Mouse (Mus musculus): ENCODE results near the gene Esyt2.
A peak's percentile ranks its signal among the peaks of the same experiment; 100 is the strongest.
"Not testable (repeated sequence)": the region's sequence is repeated elsewhere in the genome, so short reads cannot be mapped to it uniquely, and the experiment has no call there.

Gene Esyt2

DNA sequence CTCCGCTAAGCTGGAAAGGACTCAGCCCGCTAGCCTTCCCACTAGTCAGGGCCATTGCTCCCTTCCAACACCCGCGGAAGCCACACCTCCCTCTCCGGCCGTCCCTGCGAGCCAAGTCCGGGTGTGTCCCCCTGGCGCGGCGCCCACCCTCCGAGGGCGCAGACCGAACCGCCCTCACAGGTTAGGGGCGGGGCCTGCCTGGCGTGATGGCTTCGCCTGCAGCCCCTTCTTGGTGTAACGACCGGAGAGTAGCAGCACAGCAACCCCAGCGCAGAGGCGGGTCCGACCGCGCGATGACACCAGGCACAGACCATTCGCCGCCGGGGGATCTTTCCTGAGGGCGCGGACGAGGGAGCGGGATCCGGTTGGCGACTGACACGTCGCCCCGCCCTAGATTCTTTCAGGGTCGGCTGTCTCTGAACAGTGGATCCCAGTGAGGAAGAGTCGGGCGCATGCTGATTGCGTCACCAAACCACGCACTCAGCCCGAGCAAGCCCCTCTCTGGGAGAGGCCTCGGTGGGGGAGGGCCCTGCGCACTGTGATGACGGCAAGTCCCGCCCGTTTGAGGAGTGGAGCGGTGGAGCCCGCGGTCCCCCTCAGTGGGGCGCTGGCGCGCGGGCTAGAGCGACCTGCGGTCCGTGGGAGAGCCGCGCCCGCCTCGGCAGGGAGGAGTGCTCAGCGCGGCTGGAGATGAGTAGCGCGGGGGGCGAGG, at the start of gene Esyt2:
Gene Esyt2 (plus strand): TSS at position 544 of the 712 bp plus-strand sequence.
- DNase-seq (ENCODE audit: low spot score in 2 of 2): peak; percentile 99 to 100

DNA sequence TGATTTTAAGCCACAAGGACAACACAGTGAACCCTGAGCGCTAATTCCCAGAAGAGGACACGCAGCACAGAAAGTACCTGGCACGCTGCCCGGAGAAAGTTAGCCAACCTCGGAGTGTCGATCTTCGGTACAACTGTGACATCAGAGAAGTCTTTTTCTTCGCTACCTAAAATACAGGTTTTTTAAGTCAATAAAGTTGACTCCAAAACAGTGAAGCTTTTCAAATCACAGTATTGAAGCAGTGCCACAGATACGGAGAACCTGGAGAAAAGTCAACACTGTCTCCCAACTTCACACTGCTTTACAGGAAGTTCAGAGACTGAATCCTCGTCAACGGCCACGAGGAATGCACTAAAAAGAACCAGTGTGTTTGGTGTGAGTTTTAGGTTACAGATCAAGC, 49.4 kb upstream of the Esyt2 start:
- peak; percentile 62 to 83 for DNase-seq (ENCODE audit: low spot score in 2 of 2)

DNA sequence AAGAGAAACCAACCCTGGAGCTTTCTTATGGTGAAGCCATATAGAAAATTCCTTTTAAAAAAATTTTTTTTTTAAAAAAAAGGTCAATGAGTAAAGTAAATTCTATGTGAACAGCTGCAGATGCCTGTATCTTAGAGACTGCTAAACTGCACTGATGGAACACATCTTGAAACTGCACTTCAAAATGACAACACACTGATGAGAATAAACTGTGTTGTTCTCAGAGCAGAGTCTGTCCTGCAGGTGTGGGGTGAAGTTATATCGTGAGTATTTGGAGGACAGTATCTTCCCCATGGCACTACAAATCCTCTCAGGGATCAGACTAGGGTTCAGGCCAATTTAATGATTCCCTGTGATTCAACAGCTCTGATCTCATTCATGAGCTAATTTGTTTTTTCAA, 48.9 kb upstream of the Esyt2 start:
- peak in 1 of 2 experiments; percentile 3 for DNase-seq (ENCODE audit: low spot score in 2 of 2)

DNA sequence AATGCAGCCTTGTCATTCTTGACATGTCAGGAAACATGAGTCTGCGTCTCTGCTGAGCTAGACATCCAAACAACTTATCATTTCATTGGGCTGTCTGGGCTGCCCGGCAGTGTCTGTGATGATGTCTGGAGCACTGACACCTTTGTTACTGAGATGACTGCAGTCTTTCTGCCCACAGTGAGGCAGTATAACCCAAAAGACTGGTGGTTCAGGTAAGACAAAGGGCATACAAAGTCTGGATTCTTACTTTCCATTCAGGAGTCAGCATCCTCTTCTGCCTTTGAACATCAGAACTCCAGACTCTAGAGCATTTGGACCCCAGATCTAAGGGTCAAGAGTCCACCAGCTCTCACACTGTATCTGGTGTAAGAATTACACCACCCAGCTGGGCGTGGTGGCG, 45.6 kb upstream of the Esyt2 start:
- no peak for DNase-seq (ENCODE audit: low spot score in 2 of 2)

DNA sequence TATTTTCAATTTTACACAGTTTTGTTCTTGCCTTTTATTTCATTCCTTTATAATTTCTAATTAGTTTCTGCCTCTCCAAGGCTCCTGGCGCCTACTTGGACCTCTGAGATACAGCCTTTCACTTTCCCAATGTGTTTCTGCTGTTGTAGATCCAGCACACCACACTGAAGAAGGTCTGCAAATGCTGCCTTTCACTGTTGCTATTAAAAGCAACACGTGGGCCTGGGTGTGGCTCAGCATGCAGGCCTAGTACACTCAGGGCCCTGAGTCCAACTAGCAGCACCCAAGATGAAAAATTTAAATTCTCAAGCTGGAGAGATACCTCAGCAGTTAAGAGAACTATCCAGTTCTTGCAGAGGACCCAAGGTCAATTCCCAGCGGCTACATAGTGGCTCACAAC, 44.3 kb upstream of the Esyt2 start:
- peak in 1 of 2 experiments; percentile 17 for DNase-seq (ENCODE audit: low spot score in 2 of 2)

DNA sequence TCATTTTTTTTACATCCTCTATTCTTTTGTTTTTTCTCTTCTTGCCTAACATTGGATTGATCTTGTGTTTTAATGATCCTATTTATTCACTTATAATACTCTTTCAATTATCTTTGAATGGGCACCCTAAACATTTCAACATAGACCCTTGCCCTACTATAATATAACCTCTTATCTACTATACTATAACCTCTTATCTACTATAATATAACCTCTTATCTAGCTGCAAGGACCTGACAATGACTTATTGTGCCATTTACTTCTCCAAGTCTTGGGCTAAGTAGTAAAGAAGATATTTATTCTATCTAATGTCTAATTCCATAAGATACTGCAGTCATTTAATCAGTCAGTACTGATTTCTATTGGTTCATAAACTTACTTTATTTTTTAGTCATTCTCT, 42.6 kb upstream of the Esyt2 start:
- DNase-seq (ENCODE audit: low spot score in 2 of 2): no peak

DNA sequence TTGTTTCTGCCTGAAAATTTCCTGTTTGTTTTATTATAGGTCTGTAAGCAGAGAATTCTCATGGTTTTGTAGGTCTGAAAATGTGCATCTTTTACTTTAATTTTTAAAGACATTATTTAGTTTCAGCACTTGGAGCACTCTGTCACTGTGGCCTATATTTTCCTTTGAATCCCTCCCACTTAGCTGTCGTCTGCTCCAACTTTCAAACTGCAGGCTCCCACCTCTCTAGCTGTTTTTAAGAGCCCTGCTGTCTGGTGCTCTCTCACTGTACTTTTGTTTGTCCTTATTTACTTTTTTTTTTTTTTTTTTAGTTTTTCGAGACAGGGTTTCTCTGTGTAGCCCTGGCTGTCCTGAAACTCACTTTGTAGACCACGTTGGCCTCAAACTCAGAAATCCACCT, 42.2 kb upstream of the Esyt2 start:
- DNase-seq (ENCODE audit: low spot score in 2 of 2): no peak

DNA sequence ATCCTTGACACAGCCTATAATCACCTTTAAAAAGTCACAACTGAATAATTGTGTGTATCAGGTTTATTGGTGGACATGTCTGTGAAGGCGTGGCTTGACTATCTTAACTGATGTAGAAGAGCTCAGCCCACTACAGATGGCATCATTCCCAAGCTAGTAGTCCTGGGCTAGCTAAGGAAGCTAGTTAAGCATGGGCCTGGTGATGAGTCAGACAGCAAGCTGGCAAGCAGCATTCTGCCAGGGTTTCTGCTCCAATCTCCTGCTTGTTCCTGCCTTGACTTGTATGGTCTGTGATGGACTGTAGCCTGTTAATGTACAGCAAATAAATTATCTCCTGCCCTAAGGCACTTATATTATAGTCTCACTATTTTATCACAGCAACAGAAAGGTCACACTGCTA, 36.4 kb upstream of the Esyt2 start:
- DNase-seq (ENCODE audit: low spot score in 2 of 2): no peak

DNA sequence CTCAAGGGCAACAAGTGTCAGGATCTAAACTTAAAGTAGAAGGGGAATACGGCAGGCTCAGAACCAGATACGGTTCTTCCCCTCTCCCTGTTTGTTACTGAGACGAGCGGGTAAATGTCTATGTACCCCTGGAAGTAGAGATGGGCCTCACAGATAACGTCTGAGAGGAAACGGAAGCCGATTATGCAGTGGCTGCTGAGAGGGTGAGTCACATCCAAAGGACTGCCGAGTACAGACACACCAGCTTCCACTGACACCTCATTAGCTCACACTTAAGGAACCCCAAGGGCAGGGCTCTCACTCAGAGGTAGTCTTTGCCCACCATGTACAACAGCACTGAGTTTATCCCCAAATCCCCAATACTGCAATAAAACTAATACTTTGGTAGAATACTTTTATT, 26.3 kb upstream of the Esyt2 start:
- no peak for DNase-seq (ENCODE audit: low spot score in 2 of 2)

DNA sequence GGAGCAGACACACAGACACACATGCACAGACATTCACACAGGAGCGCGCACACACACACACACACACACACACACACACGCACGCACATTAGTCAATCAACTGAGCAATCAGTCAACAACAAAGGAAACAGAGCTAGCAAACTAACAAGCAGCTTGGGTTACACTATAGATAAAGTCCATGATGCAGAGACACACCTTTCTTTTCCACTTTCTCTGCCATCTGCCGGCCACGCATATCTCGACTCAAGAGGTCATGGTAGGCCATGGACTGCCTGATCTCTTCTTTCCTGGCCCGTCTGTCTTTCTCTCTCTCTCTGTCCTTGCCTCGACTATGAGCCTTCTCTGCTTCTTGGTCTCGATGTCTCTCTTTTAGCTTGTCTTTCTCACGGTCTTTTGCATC, 25.4 kb upstream of the Esyt2 start:
- no peak for DNase-seq (ENCODE audit: low spot score in 2 of 2)

DNA sequence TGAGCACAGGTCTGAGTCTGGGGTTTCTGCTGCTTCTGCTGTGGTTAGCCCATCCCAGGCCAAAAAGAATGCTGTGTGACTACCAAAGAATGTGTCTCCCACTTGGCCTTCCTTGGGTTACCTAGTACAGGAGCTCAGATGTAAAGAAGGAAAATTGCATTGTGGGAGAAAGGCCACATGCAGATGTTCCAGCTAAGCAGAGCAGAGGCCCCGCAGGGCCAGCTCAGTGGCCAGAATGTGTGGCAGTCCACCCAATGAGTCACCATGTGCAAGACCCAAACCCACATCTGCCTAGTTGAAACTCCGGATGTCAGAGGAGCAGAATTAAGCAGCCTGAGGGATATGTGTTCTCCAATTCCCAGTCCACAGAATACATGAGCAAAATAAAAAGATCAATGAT, 22.7 kb upstream of the Esyt2 start:
- DNase-seq (ENCODE audit: low spot score in 2 of 2): no peak

DNA sequence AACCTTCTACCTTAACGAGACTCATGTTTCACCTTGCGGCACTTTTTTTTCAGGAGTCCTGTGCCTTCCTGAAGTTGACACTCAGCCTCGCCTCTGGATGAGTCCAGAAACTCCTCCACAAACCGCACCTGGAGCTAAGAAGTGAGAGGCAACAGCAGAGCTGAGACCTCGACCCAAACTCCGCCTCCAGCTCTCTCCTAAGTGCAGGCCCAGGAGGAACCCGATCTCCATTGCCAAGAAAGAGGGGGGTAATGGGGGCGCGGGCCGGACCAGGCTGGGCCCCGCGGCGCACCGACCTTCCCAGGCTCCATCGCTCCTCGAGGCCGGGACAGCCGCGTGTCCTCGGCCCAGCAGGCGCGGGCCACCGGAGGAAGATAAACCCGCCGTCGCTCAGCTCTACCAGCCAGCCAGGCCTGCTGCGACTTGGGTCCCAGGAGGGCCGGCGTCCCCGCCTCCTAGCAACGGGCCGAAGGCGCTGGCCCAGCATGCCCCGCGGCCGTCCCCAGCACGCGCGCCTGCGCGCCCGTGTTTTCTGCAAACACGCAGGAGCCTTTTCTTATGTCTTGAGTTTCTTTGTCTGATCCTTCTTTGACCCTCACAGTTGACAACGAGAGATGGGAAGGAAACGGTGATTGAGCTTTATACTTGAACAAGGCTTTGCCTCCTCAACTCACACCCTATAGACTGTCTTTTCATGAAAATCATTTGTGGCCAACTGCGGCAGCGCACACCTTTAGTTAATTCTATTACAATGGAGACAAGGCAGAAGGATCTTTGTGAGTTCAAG, 18.2 kb upstream of the Esyt2 start, which contains the start of gene Wdr60:
Gene Wdr60 (minus strand): TSS at position 468 of the 787 bp plus-strand sequence.
- DNase-seq (ENCODE audit: low spot score in 2 of 2): peak; percentile 82 to 88

DNA sequence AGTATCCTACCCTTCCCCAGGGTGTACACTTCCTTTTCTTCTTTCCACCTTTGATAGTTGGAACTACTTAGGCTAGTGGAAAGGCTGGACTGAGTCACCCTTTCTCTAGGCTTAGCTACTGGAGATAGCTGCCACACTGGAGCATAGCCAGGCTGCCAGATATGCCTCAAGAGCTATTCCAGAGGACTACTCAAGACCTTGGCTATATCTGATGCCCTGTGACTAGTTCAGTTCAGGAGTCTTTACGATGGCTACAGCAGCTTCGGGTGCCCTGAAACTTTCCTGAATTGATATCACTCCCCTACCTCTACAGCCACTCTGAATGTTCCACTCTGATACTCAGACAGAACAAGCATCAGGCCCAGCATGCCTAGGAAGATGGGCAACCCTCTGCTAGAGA, 16.2 kb upstream of the Esyt2 start:
- no peak for DNase-seq (ENCODE audit: low spot score in 2 of 2)

DNA sequence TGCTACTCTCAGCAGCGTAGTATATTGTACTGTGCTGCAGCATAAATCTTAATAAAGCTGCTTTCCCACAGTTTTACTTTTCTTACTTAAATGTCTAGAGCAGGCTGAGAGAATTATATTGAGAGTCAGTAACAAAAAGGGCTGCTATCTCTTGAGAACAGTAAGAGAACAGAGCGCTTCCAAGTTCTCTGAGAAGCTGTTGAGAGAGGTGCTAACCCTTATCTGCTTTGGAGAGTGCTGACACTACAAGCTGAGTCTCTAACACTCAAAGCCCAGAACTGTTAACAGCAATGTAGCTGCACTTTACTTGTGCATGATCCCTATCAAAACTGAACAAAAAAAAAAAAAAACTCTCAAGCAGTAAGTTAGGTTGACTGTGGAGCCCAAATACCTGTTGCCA, 15.7 kb upstream of the Esyt2 start:
- DNase-seq (ENCODE audit: low spot score in 2 of 2): no peak

DNA sequence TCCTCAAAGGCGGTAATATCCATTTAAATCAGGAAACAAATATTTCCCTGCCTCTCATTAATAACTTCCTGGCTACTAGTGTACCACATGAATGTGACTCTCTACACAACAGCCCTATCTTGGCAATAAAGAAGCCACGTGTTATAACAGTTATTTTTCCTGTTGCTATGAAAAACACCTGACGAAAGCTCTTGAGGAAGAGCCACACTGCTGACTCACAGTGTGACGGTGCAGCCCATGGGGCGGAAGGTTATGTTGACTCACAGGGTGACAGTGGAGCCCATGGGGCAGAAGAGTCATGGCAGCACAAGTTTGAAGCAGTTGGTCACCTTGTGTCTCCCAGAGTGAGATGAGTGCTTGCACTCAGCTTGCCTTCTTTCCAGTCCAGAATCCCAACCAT, 11.5 kb upstream of the Esyt2 start:
- DNase-seq (ENCODE audit: low spot score in 2 of 2): peak in 1 of 2 experiments; percentile 41

DNA sequence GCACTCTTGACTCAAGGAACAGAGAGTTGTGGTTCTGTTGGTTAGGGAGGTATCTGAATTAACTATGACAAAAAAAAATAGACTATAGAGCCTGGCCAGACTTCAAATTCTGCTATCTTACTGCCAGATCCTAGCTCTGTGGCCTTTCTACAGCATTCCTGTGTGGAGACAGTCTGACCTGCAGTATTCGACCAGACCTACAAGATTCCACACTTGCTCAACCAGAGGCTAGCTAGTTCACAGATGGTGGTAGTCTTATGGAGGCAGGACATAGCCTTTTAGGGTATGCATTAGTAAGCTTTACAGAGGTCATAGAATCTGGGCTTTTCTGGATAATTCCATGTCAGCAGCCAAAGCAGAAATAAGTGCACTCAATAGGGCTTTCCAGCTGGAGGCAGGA, 10.5 kb upstream of the Esyt2 start:
- no peak for DNase-seq (ENCODE audit: low spot score in 2 of 2)

DNA sequence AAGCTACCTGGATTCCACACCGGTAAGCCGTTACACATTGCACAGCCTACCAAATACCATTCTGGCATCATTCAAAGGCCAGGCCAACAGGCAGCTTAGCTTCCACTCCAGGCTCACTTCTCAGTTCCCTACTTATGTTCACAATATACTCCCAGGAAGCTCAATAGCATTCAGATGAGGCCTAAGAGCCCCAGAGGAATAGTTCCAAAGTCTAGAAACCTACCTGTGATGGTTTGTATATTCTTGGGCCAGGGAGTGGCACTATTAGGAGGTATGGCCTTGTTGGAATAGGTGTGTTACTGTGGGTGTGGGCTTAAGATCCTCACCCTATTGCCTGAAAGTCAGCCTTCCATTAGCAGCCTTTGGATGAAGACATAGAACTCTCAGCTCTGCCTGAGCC, 9.9 kb upstream of the Esyt2 start:
- DNase-seq (ENCODE audit: low spot score in 2 of 2): no peak

DNA sequence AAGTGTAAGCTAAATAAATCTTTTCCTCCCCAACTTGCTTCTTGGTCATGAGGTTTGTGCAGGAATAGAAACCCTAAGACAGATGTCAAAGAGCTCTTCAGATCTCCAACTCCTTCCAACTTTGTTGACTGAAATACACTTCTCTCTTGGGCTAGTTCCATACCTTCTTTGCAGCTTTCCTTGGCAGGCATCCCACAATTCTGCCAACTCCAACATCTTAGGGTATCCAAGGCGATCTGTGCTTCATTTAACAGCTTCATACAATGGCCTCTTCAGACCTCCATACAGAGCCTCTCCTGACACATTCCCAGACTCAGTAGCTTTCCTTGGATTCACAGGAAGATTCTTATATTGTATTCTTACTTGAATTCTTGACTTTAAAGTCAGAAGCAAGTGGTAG, 7.3 kb upstream of the Esyt2 start:
- DNase-seq (ENCODE audit: low spot score in 2 of 2): no peak

DNA sequence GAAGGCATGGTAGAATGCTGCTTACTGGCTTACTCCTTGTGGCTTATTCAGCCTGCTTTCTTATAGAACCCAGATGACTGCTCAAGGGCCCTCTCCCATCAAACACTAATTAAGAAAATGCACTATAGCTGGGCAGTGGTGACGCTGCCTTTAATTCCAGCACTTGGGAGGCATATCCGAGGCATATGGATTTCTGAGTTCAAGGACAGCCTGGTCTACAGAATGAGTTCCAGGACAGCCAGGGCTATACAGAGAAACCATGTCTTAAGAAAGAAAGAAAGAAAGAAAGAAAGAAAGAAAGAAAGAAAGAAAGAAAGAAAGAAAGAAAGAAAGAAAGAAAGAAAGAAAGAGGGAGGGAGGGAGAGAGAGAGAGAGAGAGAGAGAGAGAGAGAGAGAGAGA, 5.9 kb upstream of the Esyt2 start, which contains the start of gene Gm11027:
Gene Gm11027 (plus strand): TSS at position 301 of the 400 bp plus-strand sequence.
- DNase-seq (ENCODE audit: low spot score in 2 of 2): not testable (repeated sequence)

DNA sequence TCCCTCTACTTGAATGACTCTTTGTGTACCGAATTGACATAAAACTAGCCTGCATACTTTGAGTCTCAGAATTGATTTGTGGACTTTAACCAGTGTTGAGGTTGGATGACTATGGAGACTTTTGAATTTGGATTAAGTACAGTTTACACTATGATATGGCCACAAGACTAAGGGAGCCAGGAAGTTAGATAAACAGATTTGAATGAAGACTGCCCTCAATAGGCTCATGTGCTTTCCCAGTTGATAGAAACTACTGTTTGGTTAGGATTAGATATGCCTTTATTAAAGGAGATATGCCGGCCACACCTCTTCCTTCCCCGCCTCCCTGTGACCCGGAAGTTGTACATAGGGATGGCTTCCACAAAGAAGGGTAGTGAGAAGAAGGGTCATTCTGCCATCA, 5.4 kb upstream of the Esyt2 start:
- no peak for DNase-seq (ENCODE audit: low spot score in 2 of 2)

DNA sequence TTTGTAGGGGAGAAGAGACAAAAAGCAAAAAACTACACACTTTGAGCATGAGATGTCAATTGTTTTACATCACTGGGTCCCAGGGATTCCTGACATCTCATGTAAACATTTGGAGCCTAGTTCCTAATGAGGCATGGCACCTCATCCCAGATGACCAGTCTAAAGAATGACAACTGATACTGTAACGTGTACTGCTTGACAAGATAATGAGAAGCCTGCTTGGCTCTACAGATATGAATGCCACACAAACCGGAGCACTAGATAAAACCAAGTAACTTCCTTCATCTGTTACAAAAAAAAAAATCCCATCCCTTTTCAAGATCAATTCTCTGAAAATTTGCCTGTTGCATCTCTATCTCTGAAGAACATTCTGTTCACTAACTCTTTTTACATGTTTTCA, 4.0 kb upstream of the Esyt2 start:
- no peak for DNase-seq (ENCODE audit: low spot score in 2 of 2)

DNA sequence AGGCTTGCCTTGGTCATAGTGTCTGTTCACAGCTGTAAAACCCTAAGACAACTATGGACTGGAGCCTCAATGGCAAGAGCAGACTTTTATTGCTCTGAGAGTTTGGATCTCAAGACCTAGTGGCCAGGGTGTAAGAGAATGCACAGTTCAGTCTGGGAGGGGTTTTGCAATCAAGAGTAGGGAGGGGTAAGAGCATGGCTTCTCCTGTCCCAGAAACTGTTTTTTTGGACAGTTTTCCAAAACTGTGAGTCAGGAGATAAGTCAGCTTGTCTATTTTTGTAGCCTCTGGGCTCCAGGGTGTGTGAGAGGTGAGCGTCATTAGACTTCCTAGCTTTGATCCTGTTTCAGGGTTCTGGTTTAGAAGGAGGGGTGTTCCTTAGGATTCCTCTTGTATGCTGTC, 2.5 kb upstream of the Esyt2 start:
- peak in 1 of 2 experiments; percentile 10 for DNase-seq (ENCODE audit: low spot score in 2 of 2)

DNA sequence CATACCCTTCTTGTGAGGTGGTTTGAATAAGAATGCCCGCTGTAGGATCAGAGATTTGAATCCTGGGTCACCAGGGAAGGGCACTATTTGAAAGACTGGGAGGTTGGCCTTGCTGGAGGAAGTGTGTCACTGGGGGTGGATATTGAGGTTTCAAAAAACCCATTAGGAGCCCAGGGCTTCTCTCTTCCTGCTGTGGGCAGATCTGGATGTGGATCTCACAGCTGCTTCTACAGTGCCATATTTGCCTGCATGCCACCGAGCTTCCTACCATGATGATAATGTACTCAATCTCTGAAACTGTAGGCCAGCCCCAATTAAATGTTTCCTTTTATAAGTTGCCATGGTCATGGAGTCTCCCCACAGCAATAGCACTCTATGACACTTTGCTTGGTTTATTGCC, 1.8 kb upstream of the Esyt2 start:
- no peak for DNase-seq (ENCODE audit: low spot score in 2 of 2)

Measured in heart, adult 9 months (tissue).